Mouse (Mus musculus) CH12.LX (cell line): Measurements from ENCODE around the gene Vps35l. TPM values are rescaled to one million over a fixed set of nuclear protein-coding genes. Genes with fewer than 3 reads are reported as not detected.

ENCODE experiments used
- DNase-seq: peaks from one replicate; pipeline ENCODE4 v3.0.0-alpha.2; 2013; ENCODE audit errors: extremely low read depth
- H3K27ac ChIP-seq: 2 replicates; pipeline ENCODE4 v1.5.1; 2012; ENCODE audit warnings: low read depth, mild to moderate bottlenecking, control low read depth, moderate library complexity; ENCODE audit not compliant: insufficient read depth
- H3K27me3 ChIP-seq: replicated peaks from 2 replicates; pipeline ENCODE3; 2012; ENCODE audit warnings: inconsistent platforms
- H3K36me3 ChIP-seq, 2 experiments: replicated peaks in 1 of 2; 2 replicates each; pipeline versions ENCODE3 to v1.6.1; 2012; ENCODE audit warnings: inconsistent platforms in 1 of 2, low read length in 1 of 2, mild to moderate bottlenecking in 1 of 2, mixed read lengths in 1 of 2, moderate library complexity in 1 of 2; ENCODE audit not compliant: control insufficient read depth in 1 of 2, insufficient read depth in 1 of 2
- H3K4me1 ChIP-seq, 2 experiments: 2 replicates each; pipeline ENCODE4 v1.6.1; 2012; ENCODE audit warnings: inconsistent platforms in 1 of 2, moderate library complexity in 1 of 2; ENCODE audit not compliant: insufficient read depth in 2 of 2, control insufficient read depth in 1 of 2
- H3K4me2 ChIP-seq: 2 replicates; pipeline ENCODE4 v1.6.1; 2012; ENCODE audit warnings: low read depth, mild to moderate bottlenecking, control low read depth; ENCODE audit not compliant: poor library complexity, insufficient read depth, severe bottlenecking
- H3K4me3 ChIP-seq, 3 experiments: fragments of 150-350 bp in 1 of 3; sonication (generic) in 1 of 3; replicated peaks in 1 of 3; 2 replicates each; pipeline versions ENCODE3 to v1.5.1; 2011 to 2012; ENCODE audit warnings: low read depth in 2 of 3, low read length in 2 of 3, mild to moderate bottlenecking in 2 of 3, moderate library complexity in 2 of 3, control low read depth in 1 of 3, improper control_type of control experiment in 1 of 3, inconsistent platforms in 1 of 3, mixed read lengths in 1 of 3; ENCODE audit not compliant: poor library complexity in 1 of 3
- H3K79me2 ChIP-seq: replicated peaks from 2 replicates; pipeline ENCODE4 v1.6.1; 2012; ENCODE audit warnings: mild to moderate bottlenecking, moderate library complexity; ENCODE audit not compliant: control insufficient read depth, poor library complexity, insufficient read depth, severe bottlenecking; ENCODE audit errors: extremely low read depth
- H3K9ac ChIP-seq: 2 replicates; pipeline ENCODE4 v1.6.1; 2012; ENCODE audit warnings: low read depth, mild to moderate bottlenecking, control low read depth, moderate library complexity; ENCODE audit not compliant: insufficient read depth
- H3K9me3 ChIP-seq: replicated peaks from 2 replicates; pipeline ENCODE3; 2012; ENCODE audit warnings: low read length, inconsistent platforms, mixed read lengths
- CHD1 ChIP-seq: IDR thresholded peaks from 2 replicates; pipeline ENCODE4 v1.6.1; 2012; ENCODE audit warnings: low read depth, low read length, improper control_type of control experiment, inconsistent platforms
- CHD2 ChIP-seq: IDR thresholded peaks from 2 replicates; pipeline ENCODE4 v1.6.1; 2011; ENCODE audit warnings: low read length, improper control_type of control experiment
- E2F4 ChIP-seq: IDR thresholded peaks from 2 replicates; pipeline ENCODE4 v1.6.1; 2011; ENCODE audit warnings: low read depth, low read length, improper control_type of control experiment; ENCODE audit not compliant: insufficient replicate concordance
- ELF1 ChIP-seq: IDR thresholded peaks from 2 replicates; pipeline ENCODE4 v1.6.1; 2014; ENCODE audit warnings: low read depth, mild to moderate bottlenecking, inconsistent platforms, low read length, improper control_type of control experiment
- EP300 ChIP-seq: IDR thresholded peaks from 2 replicates; pipeline ENCODE4 v1.6.1; 2011; ENCODE audit warnings: low read length, improper control_type of control experiment
- GABPA ChIP-seq: IDR thresholded peaks from 2 replicates; pipeline ENCODE4 v1.6.1; 2012; ENCODE audit warnings: low read depth, low read length, improper control_type of control experiment, inconsistent platforms; ENCODE audit not compliant: insufficient replicate concordance
- HCFC1 ChIP-seq: IDR thresholded peaks from 2 replicates; pipeline ENCODE4 v1.6.1; 2012; ENCODE audit warnings: low read depth, mild to moderate bottlenecking, inconsistent platforms, low read length, improper control_type of control experiment
- JUND ChIP-seq: conservative IDR thresholded peaks from 2 replicates; pipeline ENCODE4 v1.6.1; 2011; ENCODE audit warnings: low read depth, low read length, improper control_type of control experiment
- KAT2A ChIP-seq: IDR thresholded peaks from 2 replicates; pipeline ENCODE4 v1.6.1; 2012; ENCODE audit warnings: low read length, improper control_type of control experiment, inconsistent platforms; ENCODE audit not compliant: insufficient replicate concordance
- MAX ChIP-seq: IDR thresholded peaks from 2 replicates; pipeline ENCODE4 v1.6.1; 2011; ENCODE audit warnings: low read length, improper control_type of control experiment
- MAZ ChIP-seq: IDR thresholded peaks from 2 replicates; pipeline ENCODE4 v1.6.1; 2012; ENCODE audit warnings: low read depth, mild to moderate bottlenecking, inconsistent platforms, low read length, improper control_type of control experiment, moderate library complexity
- MXI1 ChIP-seq: IDR thresholded peaks from 2 replicates; pipeline ENCODE4 v1.6.1; 2011; ENCODE audit warnings: mild to moderate bottlenecking, low read depth, low read length, improper control_type of control experiment
- MYC ChIP-seq: IDR thresholded peaks from 2 replicates; pipeline ENCODE4 v1.6.1; 2011; ENCODE audit warnings: low read depth, mild to moderate bottlenecking, improper control_type of control experiment, low read length
- PAX5 ChIP-seq: IDR thresholded peaks from 2 replicates; pipeline ENCODE4 v1.6.1; 2012; ENCODE audit warnings: low read length, inconsistent platforms, mixed read lengths
- POLR2A ChIP-seq: IDR thresholded peaks from 2 replicates; pipeline ENCODE4 v1.6.1; 2011; ENCODE audit warnings: low read depth, mild to moderate bottlenecking, improper control_type of control experiment, low read length
- POLR2AphosphoS2 ChIP-seq: IDR thresholded peaks from 2 replicates; pipeline ENCODE4 v1.6.1; 2011; ENCODE audit warnings: low read depth, low read length, improper control_type of control experiment
- RAD21 ChIP-seq: IDR thresholded peaks from 2 replicates; pipeline ENCODE4 v1.6.1; 2011; ENCODE audit warnings: low read depth, mild to moderate bottlenecking, low read length, improper control_type of control experiment, moderate library complexity
- SMC3 ChIP-seq: IDR thresholded peaks from 2 replicates; pipeline ENCODE4 v1.6.1; 2011; ENCODE audit warnings: low read depth, low read length, improper control_type of control experiment
- TCF12 ChIP-seq: IDR thresholded peaks from 2 replicates; pipeline ENCODE4 v1.6.1; 2014; ENCODE audit warnings: low read depth, mild to moderate bottlenecking, inconsistent platforms, low read length, improper control_type of control experiment
- UBTF ChIP-seq: IDR thresholded peaks from 2 replicates; pipeline ENCODE4 v1.6.1; 2012; ENCODE audit warnings: low read depth, mild to moderate bottlenecking, inconsistent platforms, low read length, improper control_type of control experiment, moderate library complexity
- ZC3H11A ChIP-seq: IDR thresholded peaks from 2 replicates; pipeline ENCODE4 v1.6.1; 2012; ENCODE audit warnings: low read depth, mild to moderate bottlenecking, inconsistent platforms, low read length, improper control_type of control experiment
- ZKSCAN1 ChIP-seq: IDR thresholded peaks from 2 replicates; pipeline ENCODE4 v1.6.1; 2012; ENCODE audit warnings: low read depth, inconsistent platforms, low read length, improper control_type of control experiment, borderline replicate concordance
- dilution Hi-C: fragments of 300-500 bp; cut with MboI; formaldehyde crosslinking; loops from 2 replicates; pipeline ENCODE4 v1.14.3; 2020; ENCODE audit warnings: low sequenced_read_pairs; ENCODE audit not compliant: extremely low pct_unique_long_range_greater_than_20kb, extremely low pct_ligation_motif_present
- in situ Hi-C: fragments of 300-500 bp; cut with MboI; formaldehyde crosslinking; loops from 3 replicates; pipeline ENCODE4 v1.14.3; 2019; ENCODE audit warnings: low sequenced_read_pairs, low pct_ligation_motif_present, low pct_unique_long_range_greater_than_20kb, mixed read lengths
- polyA plus RNA-seq: library from polyadenylated mRNA; unstranded; fragments of >175 nt; gene quantifications from 2 replicates; pipeline ENCODE4 v1.2.1, GENCODE M21; 2012; ENCODE audit warnings: low read depth; ENCODE audit not compliant: insufficient read length
- total RNA-seq, 2 experiments: library from RNA; depleted of rRNA; stranded (reverse); fragments of 300-350 nt in 1 of 2; fragments of >200 nt in 1 of 2; gene quantifications; 2 replicates each; pipeline ENCODE4 v1.2.3; 2012 to 2014

The Vps35l gene
- total and polyA plus RNA-seq, 3 experiments = 43.9 to 57.7 (median 54.7) TPM

GRCm38 (mm10) chr7:118758369-118758768 lies 18.3 kb downstream of the Vps35l start:
- Histone ChIP-seq H3K79me2 (no peaks in the 10 kb centered on the region), H3K27ac (no peak overlapping the region), H3K9me3 (no peaks in the 10 kb centered on the region), H3K27me3 (no peaks in the 10 kb centered on the region), H3K9ac (no peak overlapping the region), H3K4me2 (no peak overlapping the region), H3K4me3 (no peak overlapping the region), H3K36me3 (peaks cover 33 to 87% of the 10 kb centered on the region in 2 experiments), H3K4me1 (no peaks in the 10 kb centered on the region)
- in situ Hi-C loops (no loop called here), dilution Hi-C loops (no loop called here)
- no peak for TF ChIP-seq GABPA
- no peak for TF ChIP-seq MAZ
- TF ChIP-seq POLR2A = no peak
- no peak for TF ChIP-seq POLR2AphosphoS2
- TF ChIP-seq KAT2A = no peak
- TF ChIP-seq JUND = no peak
- TF ChIP-seq MYC = no peak
- no peak for TF ChIP-seq UBTF
- no peak for TF ChIP-seq CHD1
- TF ChIP-seq ZC3H11A = no peak
- no peak for TF ChIP-seq MXI1
- no peak for TF ChIP-seq TCF12
- no peak for TF ChIP-seq HCFC1
- no peak for TF ChIP-seq PAX5
- DNase-seq = no peak

- no peak for DNase-seq
- no peak overlapping the region for H3K27ac ChIP-seq
- H3K4me1 ChIP-seq = no peaks in the 10 kb centered on the region
- dilution Hi-C loops = no loop called here
- in situ Hi-C loops = no loop called here
- H3K36me3 ChIP-seq = peaks cover 36 to 87% of the 10 kb centered on the region in 2 experiments
- H3K9ac ChIP-seq = no peak overlapping the region
- no peaks in the 10 kb centered on the region for H3K27me3 ChIP-seq
- TF ChIP-seq MAX (no peak), CHD1 (no peak), POLR2A (no peak), SMC3 (no peak), UBTF (no peak), PAX5 (no peak), ELF1 (no peak), RAD21 (no peak), EP300 (no peak), E2F4 (no peak), ZKSCAN1 (no peak), CHD2 (no peak), ZC3H11A (no peak)
- H3K4me2 ChIP-seq = no peak overlapping the region
- no peaks in the 10 kb centered on the region for H3K79me2 ChIP-seq
- no peak overlapping the region for H3K4me3 ChIP-seq
- no peaks in the 10 kb centered on the region for H3K9me3 ChIP-seq
Measured at GRCm38 (mm10) chr7:118759372-118759771, 19.3 kb downstream of the Vps35l start.
